ENCODE assay signal across 20 mouse cellular contexts in the genomic region with DNA sequence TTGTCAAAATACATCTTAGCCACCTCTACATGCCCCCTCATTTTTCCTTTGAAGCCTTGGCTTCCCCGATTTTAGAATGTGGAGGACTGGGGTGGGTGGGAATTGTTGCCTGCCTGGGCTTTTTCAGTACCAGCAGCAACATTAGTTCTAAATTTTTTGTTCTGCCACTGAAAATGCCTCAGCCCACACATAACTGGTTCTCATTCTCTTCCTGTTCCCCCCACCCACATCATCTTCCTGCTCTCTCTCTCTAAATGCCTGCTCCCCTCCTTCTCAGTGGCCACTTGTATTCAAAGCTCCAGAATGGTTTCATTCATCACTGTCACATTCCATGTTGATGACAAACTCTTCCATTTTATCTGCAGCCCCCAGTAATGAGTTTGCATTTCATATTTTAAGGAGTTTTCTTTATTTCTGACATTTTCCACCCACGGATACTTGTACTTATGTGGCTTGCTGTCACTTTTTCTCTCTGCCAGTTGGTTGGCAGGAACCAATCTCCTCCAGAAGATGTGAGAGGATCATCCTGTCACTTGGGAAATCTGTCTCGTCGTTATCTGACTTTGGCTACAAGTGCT.
DNase-seq lines count a peak whose midpoint lies in the region; ATAC-seq and TF ChIP-seq lines count a peak whose summit lies in the region.
"Had no signal": no experiment of that assay in that cellular context is flagged by ENCODE, and none has a peak within 500 bp of the region (broad histone marks: within the 10 kb centered on the region; RNA-seq: fewer than 3 reads in every experiment).

No protein-coding gene starts in this region.

- no peak overlapping the region for H3K4me3 ChIP-seq in forebrain, postnatal 0 days (ENCODE audit: low read depth, low read length)
- H3K4me3 ChIP-seq in forebrain, embryonic 16.5 days (replicated peaks; ENCODE audit: low read length): no peak overlapping the region
- H3K4me3 ChIP-seq: embryonic facial prominence, embryonic 12.5 days; erythroblast, embryonic 14.5 days; megakaryocyte, embryonic 14.5 days; midbrain, embryonic 15.5 days; myocyte had no signal

- H3K27ac ChIP-seq in forebrain, postnatal 0 days (ENCODE audit: low read depth, low read length): no peak overlapping the region
- no peak overlapping the region for H3K27ac ChIP-seq in forebrain, embryonic 16.5 days (ENCODE audit: low read length)
- H3K27ac ChIP-seq: embryonic facial prominence, embryonic 12.5 days; kidney, postnatal 0 days; midbrain, embryonic 15.5 days had no signal

- no peak overlapping the region for H3K9ac ChIP-seq in forebrain, postnatal 0 days
- no peak overlapping the region for H3K9ac ChIP-seq in forebrain, embryonic 16.5 days (replicated peaks; ENCODE audit: low read depth, low read length)
- H3K9ac ChIP-seq: embryonic facial prominence, embryonic 12.5 days; midbrain, embryonic 15.5 days had no signal

- DNase-seq in forebrain, postnatal 0 days: peak; percentile 1
- DNase-seq in layer of hippocampus, adult 9-11 months: peak; percentile 41
- DNase-seq in right cerebral cortex, postnatal 25 days: peak; percentile 5
- DNase-seq in c-Kit-positive CD71-positive TER-119-positive erythroid progenitor cells, embryonic 14.5 days (ENCODE audit: low spot score): no peak
- DNase-seq in thymus, postnatal 4 days: no peak
- DNase-seq in cerebellum, adult 9-11 months: no peak
- DNase-seq: cerebellum, postnatal 10 days; gastrocnemius, postnatal 10 days; kidney, adult 18-20 months; lung, adult 18-20 months; thymus, postnatal 25 days had no signal

- no peak for TF ChIP-seq CTCF in forebrain, postnatal 0 days (IDR thresholded peaks at IDR 0.05; ENCODE audit: low read depth)

- H3K4me2 ChIP-seq in forebrain, postnatal 0 days (ENCODE audit: low read depth): no peak overlapping the region
- H3K4me2 ChIP-seq in forebrain, embryonic 16.5 days (ENCODE audit: low read length): no peak overlapping the region
- H3K4me2 ChIP-seq: embryonic facial prominence, embryonic 12.5 days; liver, embryonic 11.5 days; midbrain, embryonic 15.5 days had no signal

- H3K36me3 ChIP-seq in forebrain, postnatal 0 days (ENCODE audit: insufficient read depth): no peaks in the 10 kb centered on the region
- H3K36me3 ChIP-seq in forebrain, embryonic 16.5 days (ENCODE audit: control insufficient read depth, insufficient read depth): no peaks in the 10 kb centered on the region
- H3K36me3 ChIP-seq: embryonic facial prominence, embryonic 12.5 days; midbrain, embryonic 15.5 days had no signal

- no peaks in the 10 kb centered on the region for H3K4me1 ChIP-seq in forebrain, postnatal 0 days (ENCODE audit: insufficient read depth)
- no peaks in the 10 kb centered on the region for H3K4me1 ChIP-seq in forebrain, embryonic 16.5 days (replicated peaks; ENCODE audit: control insufficient read depth, insufficient read depth, low read length)
- H3K4me1 ChIP-seq: embryonic facial prominence, embryonic 12.5 days; megakaryocyte, embryonic 14.5 days; midbrain, embryonic 15.5 days had no signal

- H3K27me3 ChIP-seq in forebrain, postnatal 0 days (ENCODE audit: insufficient read depth, low read length): no peaks in the 10 kb centered on the region
- H3K27me3 ChIP-seq in forebrain, embryonic 16.5 days (replicated peaks; ENCODE audit: control insufficient read depth, insufficient read depth, low read length): no peaks in the 10 kb centered on the region
- H3K27me3 ChIP-seq: embryonic facial prominence, embryonic 12.5 days; megakaryocyte, embryonic 14.5 days; midbrain, embryonic 15.5 days had no signal

- no peaks in the 10 kb centered on the region for H3K9me3 ChIP-seq in forebrain, postnatal 0 days (ENCODE audit: low read length)
- H3K9me3 ChIP-seq in forebrain, embryonic 16.5 days (ENCODE audit: control insufficient read depth, low read length): no peaks in the 10 kb centered on the region
- H3K9me3 ChIP-seq: embryonic facial prominence, embryonic 12.5 days; megakaryocyte, embryonic 14.5 days; midbrain, embryonic 15.5 days had no signal

- 65% methylated on average over 4 of the region's 4 CpGs for WGBS in forebrain, postnatal 0 days
- WGBS in forebrain, embryonic 16.5 days: 56% methylated on average over 4 of the region's 4 CpGs

- ATAC-seq in forebrain, postnatal 0 days: no peak
- no peak for ATAC-seq in forebrain, embryonic 16.5 days
- ATAC-seq in frontal cortex, adult (ENCODE audit: low TSS enrichment): peak; percentile 96
- ATAC-seq: midbrain, embryonic 15.5 days had no signal

Comparison
In these comparisons a context has a peak if more than half of its experiments do, and no peak if none do; other contexts are left out.
1. DNase-seq: peak in forebrain, postnatal 0 days (single experiment), layer of hippocampus, adult 9-11 months (single experiment) and right cerebral cortex, postnatal 25 days (single experiment); none in c-Kit-positive CD71-positive TER-119-positive erythroid progenitor cells, embryonic 14.5 days (single experiment), thymus, postnatal 4 days (single experiment) and cerebellum, adult 9-11 months (single experiment).